Mouse (Mus musculus) midbrain, embryonic 13.5 days (tissue): ENCODE data around the gene Fdxr. TPM values are rescaled to one million over a fixed set of nuclear protein-coding genes. Genes with fewer than 3 reads are reported as not detected.
A peak's percentile ranks its signal among the peaks of the same experiment; 100 is the strongest.

Experiments
- ATAC-seq: fragments of 200-750 bp; cut with Nextera tagmentation; 2 replicates; pipeline ENCODE4 v1.8.0; 2017; ENCODE audit warnings: mild to moderate bottlenecking, moderate TSS enrichment, moderate library complexity
- H3K27ac ChIP-seq: fragments of 300-500 bp; sonication (generic); 2 replicates; pipeline ENCODE4 v1.5.1; 2015; ENCODE audit warnings: inconsistent platforms, mild to moderate bottlenecking, moderate library complexity
- H3K27me3 ChIP-seq: fragments of 300-500 bp; sonication (generic); 2 replicates; pipeline ENCODE4 v1.6.1; 2015; ENCODE audit warnings: mild to moderate bottlenecking, inconsistent platforms
- H3K36me3 ChIP-seq: fragments of 300-500 bp; sonication (generic); 2 replicates; pipeline ENCODE4 v1.6.1; 2015; ENCODE audit warnings: mild to moderate bottlenecking, inconsistent platforms
- H3K4me1 ChIP-seq: fragments of 300-500 bp; sonication (generic); replicated peaks from 2 replicates; pipeline ENCODE4 v1.6.1; 2015; ENCODE audit warnings: inconsistent platforms
- H3K4me2 ChIP-seq: fragments of 300-500 bp; sonication (generic); replicated peaks from 2 replicates; pipeline ENCODE4 v1.6.1; 2015; ENCODE audit warnings: moderate library complexity, mild to moderate bottlenecking, inconsistent platforms
- H3K4me3 ChIP-seq: fragments of 300-500 bp; sonication (generic); replicated peaks from 2 replicates; pipeline ENCODE4 v1.5.1; 2015; ENCODE audit warnings: mild to moderate bottlenecking, inconsistent platforms
- H3K9ac ChIP-seq: fragments of 300-500 bp; sonication (generic); replicated peaks from 2 replicates; pipeline ENCODE4 v1.6.1; 2015; ENCODE audit warnings: mild to moderate bottlenecking, inconsistent platforms
- H3K9me3 ChIP-seq: fragments of 300-500 bp; sonication (generic); 2 replicates; pipeline ENCODE4 v1.6.1; 2016; ENCODE audit warnings: mild to moderate bottlenecking, inconsistent platforms
- WGBS: fragments of 180-500 bp; shearing (Covaris S2); methylation state at CpG from one replicate; pipeline ENCODE4 v1.1.7; 2015; 5-methylcytosine and 5-hydroxymethylcytosine counted together
- polyA plus RNA-seq: library from polyadenylated mRNA; unstranded; fragments of >200 nt; fragmentation: Nextera tagmentation; extraction: Ambion mirVana; gene quantifications from 2 replicates; pipeline ENCODE4 v1.2.1, GENCODE M21; 2015

The Fdxr gene
- polyA plus RNA-seq, 1 experiment from 2014 or later: 24.1 TPM

- Histone ChIP-seq H3K27ac (no peak overlapping the region), H3K9me3 (no peaks in the 10 kb centered on the region), H3K4me3 (no peak overlapping the region), H3K36me3 (peaks cover 13% of the 10 kb centered on the region), H3K4me2 (no peak overlapping the region), H3K4me1 (peaks cover 34% of the 10 kb centered on the region), H3K9ac (no peak overlapping the region), H3K27me3 (peaks cover 6% of the 10 kb centered on the region)
- WGBS: 91% methylated on average over 7 of the region's 7 CpGs
- no peak for ATAC-seq
Observed at GRCm38 (mm10) chr11:115274178-115274577, 2.7 kb downstream of the Fdxr start.

DNA sequence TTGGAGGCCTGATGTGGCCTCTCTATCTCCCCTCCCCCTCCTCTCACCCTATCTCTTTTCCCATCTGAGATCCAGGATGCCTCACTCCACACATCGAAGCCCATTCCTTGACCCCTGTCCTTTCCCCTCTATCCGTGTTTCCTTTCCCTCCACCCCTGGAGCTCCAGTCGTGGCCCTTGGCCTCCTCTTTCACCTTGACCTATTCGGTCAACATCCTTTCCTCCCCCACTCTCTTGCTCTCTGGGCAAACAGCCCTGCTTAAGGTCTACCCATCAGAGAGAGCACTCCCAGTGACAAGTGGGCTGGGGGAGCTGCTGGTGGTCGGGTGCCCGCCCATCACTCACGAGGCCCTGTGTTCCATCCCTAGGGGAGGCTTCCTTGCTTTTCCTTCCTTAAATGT is 3.1 kb downstream of the Fdxr start:
- no peak overlapping the region for H3K4me3 ChIP-seq
- H3K4me1 ChIP-seq: peaks cover 34% of the 10 kb centered on the region
- peaks cover 18% of the 10 kb centered on the region for H3K36me3 ChIP-seq
- ATAC-seq: no peak
- H3K9me3 ChIP-seq: no peaks in the 10 kb centered on the region
- peaks cover 10% of the 10 kb centered on the region for H3K27me3 ChIP-seq
- no peak overlapping the region for H3K27ac ChIP-seq
- WGBS: 71% methylated on average over 7 of the region's 7 CpGs
- H3K4me2 ChIP-seq: no peak overlapping the region
- H3K9ac ChIP-seq: 0 out of 2 replicates have a peak overlapping the region, but pooled peaks have one; percentile 10

- 0 out of 2 replicates have a peak overlapping the region, but pooled peaks have one; percentile 10 for H3K9ac ChIP-seq
- H3K9me3 ChIP-seq: no peaks in the 10 kb centered on the region
- H3K36me3 ChIP-seq: peaks cover 25% of the 10 kb centered on the region
- WGBS: 70% methylated on average over 10 of the region's 10 CpGs
- ATAC-seq: no peak
- H3K27me3 ChIP-seq: peaks cover 18% of the 10 kb centered on the region
- H3K4me1 ChIP-seq: peaks cover 32% of the 10 kb centered on the region
- H3K4me2 ChIP-seq: no peak overlapping the region
- H3K27ac ChIP-seq: no peak overlapping the region
- no peak overlapping the region for H3K4me3 ChIP-seq
Observed at GRCm38 (mm10) chr11:115272894-115273498, 3.9 kb downstream of the Fdxr start.

DNA sequence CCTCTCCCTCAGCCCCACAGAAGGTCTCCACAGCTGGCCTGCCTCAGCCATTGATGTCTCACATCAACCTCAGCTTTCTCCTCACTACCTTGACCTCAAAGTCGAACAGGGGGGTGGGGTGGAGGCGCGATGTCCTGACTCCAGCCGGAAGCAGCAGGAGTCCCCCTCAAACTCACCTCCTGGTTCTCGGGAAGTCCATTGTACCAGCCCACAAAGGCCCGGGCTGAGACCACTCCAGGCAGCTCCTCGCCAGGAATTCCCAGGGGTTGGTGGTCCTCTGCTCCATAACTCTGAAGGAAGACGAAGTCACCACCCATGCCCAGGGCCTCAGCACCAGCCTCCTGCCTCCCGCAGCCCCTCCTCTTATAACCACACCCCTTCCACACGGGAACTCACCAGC is 5.4 kb downstream of the Fdxr start:
- no peak for ATAC-seq
- WGBS: 71% methylated on average over 10 of the region's 10 CpGs
- H3K4me1 ChIP-seq: peaks cover 35% of the 10 kb centered on the region

DNA sequence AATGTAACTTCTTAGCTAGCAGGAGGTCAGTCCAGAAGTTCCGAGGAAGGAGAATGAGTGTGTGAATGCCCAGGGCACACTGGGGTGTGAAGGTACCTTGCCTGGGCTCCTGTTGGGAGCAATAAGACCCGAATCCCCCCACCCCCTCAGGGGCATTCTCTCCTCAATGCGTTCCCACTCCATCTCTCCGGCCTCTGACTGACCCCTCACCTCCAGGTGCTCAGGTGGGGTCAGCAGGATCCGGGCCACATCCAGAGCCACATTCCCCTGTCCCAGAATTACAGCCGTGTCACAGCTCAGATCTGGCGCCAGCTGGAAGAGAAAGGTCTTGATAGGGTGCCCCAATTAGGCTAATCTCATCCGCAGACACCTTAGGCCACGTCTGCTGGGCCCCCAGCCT is 5.8 kb downstream of the Fdxr start:
- Histone ChIP-seq H3K4me1 (peaks cover 36% of the 10 kb centered on the region), H3K36me3 (peaks cover 29% of the 10 kb centered on the region), H3K4me3 (no peak overlapping the region), H3K4me2 (no peak overlapping the region), H3K9ac (no peak overlapping the region), H3K27me3 (peaks cover 37% of the 10 kb centered on the region), H3K9me3 (no peaks in the 10 kb centered on the region), H3K27ac (no peak overlapping the region)
- ATAC-seq: no peak
- WGBS: 84% methylated on average over 9 of the region's 9 CpGs

More for the DNA sequence above, 5.4 kb downstream of the Fdxr start:
- Histone ChIP-seq H3K27me3 (peaks cover 33% of the 10 kb centered on the region), H3K9me3 (no peaks in the 10 kb centered on the region), H3K4me2 (no peak overlapping the region), H3K27ac (no peak overlapping the region), H3K4me3 (no peak overlapping the region), H3K9ac (no peak overlapping the region), H3K36me3 (peaks cover 29% of the 10 kb centered on the region)

GRCm38 (mm10) chr11:115270148-115270861 is 6.5 kb downstream of the Fdxr start:
- 37% methylated on average over 19 of the region's 19 CpGs for WGBS
- Histone ChIP-seq H3K9ac (no peak overlapping the region), H3K36me3 (peaks cover 29% of the 10 kb centered on the region), H3K4me2 (no peak overlapping the region), H3K27ac (no peak overlapping the region), H3K4me3 (no peak overlapping the region), H3K27me3 (peaks cover 45% of the 10 kb centered on the region), H3K4me1 (peaks cover 36% of the 10 kb centered on the region), H3K9me3 (no peaks in the 10 kb centered on the region)
- peak; percentile 45; the same call in 1 of the 2 replicates for ATAC-seq

- no peak for ATAC-seq
Observed at GRCm38 (mm10) chr11:115269330-115270066, 7.4 kb downstream of the Fdxr start.

DNA sequence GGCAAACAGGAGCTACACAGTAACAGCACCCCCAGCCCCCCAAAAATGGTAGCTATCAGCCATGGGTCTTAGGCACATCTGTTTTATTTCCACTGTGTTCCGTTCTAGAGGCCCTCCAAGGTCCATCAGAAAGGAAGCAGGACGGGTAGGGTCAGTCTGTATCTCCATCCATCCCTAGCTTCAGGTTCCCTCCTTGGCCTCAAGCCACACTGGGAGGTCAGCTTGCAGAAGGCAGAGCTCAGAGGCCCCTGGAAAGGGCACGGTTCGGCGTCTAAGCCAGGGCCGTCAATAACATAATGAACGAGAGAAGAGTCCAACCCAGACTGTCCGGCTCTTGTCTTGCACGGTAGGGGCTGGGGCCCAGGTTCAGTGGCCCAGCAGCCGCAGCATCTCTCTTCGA is 8.9 kb downstream of the Fdxr start:
- no peak overlapping the region for H3K27ac ChIP-seq
- H3K9ac ChIP-seq: no peak overlapping the region
- no peak overlapping the region for H3K4me2 ChIP-seq
- no peak for ATAC-seq
- no peaks in the 10 kb centered on the region for H3K9me3 ChIP-seq
- H3K4me3 ChIP-seq: no peak overlapping the region
- 80% methylated on average over 11 of the region's 11 CpGs for WGBS
- H3K4me1 ChIP-seq: peaks cover 30% of the 10 kb centered on the region
- peaks cover 67% of the 10 kb centered on the region for H3K27me3 ChIP-seq
- H3K36me3 ChIP-seq: peaks cover 29% of the 10 kb centered on the region

More at GRCm38 (mm10) chr11:115269330-115270066, 7.4 kb downstream of the Fdxr start:
- 89% methylated on average over 27 of the region's 27 CpGs for WGBS
- Histone ChIP-seq H3K4me1 (peaks cover 35% of the 10 kb centered on the region), H3K27me3 (peaks cover 53% of the 10 kb centered on the region), H3K27ac (no peak overlapping the region), H3K9me3 (no peaks in the 10 kb centered on the region), H3K9ac (no peak overlapping the region), H3K4me3 (no peak overlapping the region), H3K36me3 (peaks cover 29% of the 10 kb centered on the region), H3K4me2 (no peak overlapping the region)

DNA sequence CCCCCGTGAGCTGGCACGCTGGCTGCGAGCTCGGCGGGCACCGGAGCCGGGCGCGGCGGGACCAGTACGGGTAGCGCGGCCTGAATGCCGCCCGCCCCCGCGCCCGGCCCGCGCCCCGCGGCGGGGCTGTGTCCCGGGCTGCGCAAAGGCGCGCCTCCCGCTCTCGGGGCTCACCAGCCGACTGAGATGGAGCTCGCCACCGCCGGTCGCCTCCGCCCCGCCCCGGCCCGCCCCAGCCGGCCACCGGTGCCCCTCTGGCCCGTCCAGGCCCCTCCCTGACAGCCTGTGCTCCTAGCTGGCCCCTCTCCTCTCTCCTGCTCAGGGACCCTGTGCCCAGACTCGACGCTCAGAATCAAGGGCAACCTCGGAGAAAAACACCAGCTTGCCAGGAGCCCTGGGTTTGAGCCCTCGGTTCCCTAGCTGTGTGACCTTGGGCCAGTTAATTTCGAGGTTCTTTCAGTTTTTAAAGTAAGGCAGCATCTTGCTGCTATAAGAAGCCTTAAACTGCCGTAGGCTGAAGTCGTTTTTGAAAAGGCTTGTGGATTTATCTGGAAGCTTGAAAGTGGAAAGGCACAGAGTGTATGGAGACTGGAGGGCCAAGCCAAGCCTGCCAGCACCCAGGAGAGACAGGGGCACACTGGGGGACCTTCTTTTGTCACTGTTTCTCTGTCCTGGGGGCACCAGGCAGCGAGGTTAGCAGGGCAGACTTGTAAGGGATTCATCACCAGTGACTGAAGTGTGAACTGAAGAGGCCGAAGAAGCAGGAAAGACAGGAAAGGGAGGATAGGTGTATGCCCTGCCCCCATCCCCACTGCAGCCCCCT is 9.6 kb downstream of the Fdxr start, which contains the start of gene Grin2c:
TSS of gene Grin2c (minus strand) at position 183 of the 823 bp plus-strand sequence.
- 0 out of 2 replicates have a peak within 1 kb of the TSS, but pooled peaks have one; percentile 19 for H3K9ac ChIP-seq
- no peak for ATAC-seq
- H3K4me3 ChIP-seq: peak within 1 kb of the TSS; percentile 32
- H3K4me2 ChIP-seq: peak within 1 kb of the TSS; percentile 54
- 6% methylated on average over 45 of the region's 50 CpGs for WGBS
- H3K36me3 ChIP-seq: peaks cover 29% of the 10 kb centered on the region
- H3K27ac ChIP-seq: no peak within 1 kb of the TSS
- H3K27me3 ChIP-seq: peaks cover 74% of the 10 kb centered on the region
- peaks cover 30% of the 10 kb centered on the region for H3K4me1 ChIP-seq
- no peaks in the 10 kb centered on the region for H3K9me3 ChIP-seq

DNA sequence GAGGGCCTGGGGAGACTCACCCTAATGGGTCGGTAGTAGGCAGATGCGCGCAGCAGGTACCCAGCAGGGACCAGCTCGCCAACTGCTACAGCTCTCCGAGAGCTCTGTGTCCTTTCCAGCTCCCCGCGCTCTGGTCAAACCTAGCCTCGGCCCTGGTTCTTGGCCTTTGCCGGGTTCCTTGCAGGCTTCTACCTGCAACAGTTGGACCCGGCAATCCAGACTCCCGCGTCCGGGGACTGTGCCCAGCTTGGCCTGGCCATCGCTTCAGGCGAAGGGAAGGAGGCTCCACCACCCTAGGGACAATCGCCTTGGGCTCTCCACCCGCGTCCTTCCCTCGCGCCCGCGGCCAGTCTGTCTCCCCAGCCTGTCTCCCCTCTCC is 10.5 kb downstream of the Fdxr start:
- H3K9ac ChIP-seq: no peak overlapping the region
- H3K36me3 ChIP-seq: peaks cover 22% of the 10 kb centered on the region
- under 1% methylated on average over 22 of the region's 22 CpGs for WGBS
- no peaks in the 10 kb centered on the region for H3K9me3 ChIP-seq
- H3K4me3 ChIP-seq: peak overlapping the region; percentile 32
- H3K4me1 ChIP-seq: peaks cover 30% of the 10 kb centered on the region
- H3K4me2 ChIP-seq: peak overlapping the region; percentile 54
- ATAC-seq: no peak
- no peak overlapping the region for H3K27ac ChIP-seq
- peaks cover 83% of the 10 kb centered on the region for H3K27me3 ChIP-seq

GRCm38 (mm10) chr11:115265771-115266399 is 11.0 kb downstream of the Fdxr start:
- H3K9ac ChIP-seq: no peak overlapping the region
- no peak overlapping the region for H3K27ac ChIP-seq
- peaks cover 88% of the 10 kb centered on the region for H3K27me3 ChIP-seq
- H3K4me1 ChIP-seq: peaks cover 30% of the 10 kb centered on the region
- no peak overlapping the region for H3K4me3 ChIP-seq
- WGBS: 3% methylated on average over 20 of the region's 20 CpGs
- H3K4me2 ChIP-seq: peak overlapping the region; percentile 54; the same call in 1 of the 2 replicates
- H3K9me3 ChIP-seq: no peaks in the 10 kb centered on the region
- no peak for ATAC-seq
- peaks cover 21% of the 10 kb centered on the region for H3K36me3 ChIP-seq
